Mouse (Mus musculus) gonadal fat pad, adult 2 months (tissue): Measurements from ENCODE around the gene Ahrr. TPM values are rescaled to one million over a fixed set of nuclear protein-coding genes. Genes with fewer than 3 reads are reported as not detected.
A peak's percentile ranks its signal among the peaks of the same experiment; 100 is the strongest.

Source experiments
- DNase-seq: peaks from one replicate; pipeline ENCODE4 v3.0.0-alpha.2; 2012; ENCODE audit warnings: low read depth
- polyA plus RNA-seq: library from polyadenylated mRNA; depleted of rRNA; stranded (reverse); fragments of >200 nt; gene quantifications from 2 replicates; pipeline ENCODE4 v1.2.3, GENCODE M21; 2012; rRNA removed

Ahrr gene
- polyA plus RNA-seq, result 0.18 and 0.94 TPM in 2 replicates

DNA sequence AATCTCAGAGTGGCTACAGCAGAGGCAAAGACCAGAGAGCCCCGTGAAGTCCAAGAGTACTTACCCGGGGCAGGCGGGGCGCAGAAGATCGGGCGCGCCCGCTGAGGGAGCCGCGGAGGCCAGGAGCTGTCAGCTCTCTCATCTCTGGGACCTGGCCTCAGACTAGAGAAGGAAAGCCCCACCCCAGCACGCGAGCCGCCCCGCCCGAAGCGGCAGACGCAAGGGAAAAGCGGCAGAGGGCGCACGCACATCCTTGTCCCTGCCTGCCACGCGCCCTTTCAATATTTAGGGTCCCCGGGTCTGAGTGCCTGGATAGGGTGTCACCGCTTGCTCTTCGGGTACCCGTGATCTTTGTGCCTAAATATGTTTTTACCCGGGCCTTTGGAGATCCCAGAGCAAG is at the start of gene Ahrr:
Gene Ahrr, minus strand, starts transcription at position 165 of the 400 bp plus-strand sequence.
- DNase-seq, result no peak

DNA sequence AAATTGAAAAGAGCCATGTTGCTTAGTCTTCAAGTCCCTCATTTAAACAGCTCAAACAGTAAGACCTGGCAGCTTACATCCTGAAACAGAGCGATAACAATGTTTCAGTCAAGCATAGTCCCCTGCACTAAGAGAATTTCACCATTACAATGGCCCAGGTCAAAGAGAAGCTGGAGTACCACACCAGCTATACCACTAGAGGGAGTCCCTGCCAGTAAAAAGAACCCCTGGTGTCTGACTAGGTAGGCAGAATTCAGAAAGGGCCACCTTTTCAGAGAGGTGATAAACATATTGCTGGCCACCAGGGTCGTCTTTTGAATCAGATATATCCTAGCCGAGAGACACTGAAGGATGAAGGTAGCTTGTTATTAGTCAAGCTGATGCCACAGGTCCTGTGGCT is 48.9 kb upstream of the Ahrr start:
- no peak for DNase-seq

DNA sequence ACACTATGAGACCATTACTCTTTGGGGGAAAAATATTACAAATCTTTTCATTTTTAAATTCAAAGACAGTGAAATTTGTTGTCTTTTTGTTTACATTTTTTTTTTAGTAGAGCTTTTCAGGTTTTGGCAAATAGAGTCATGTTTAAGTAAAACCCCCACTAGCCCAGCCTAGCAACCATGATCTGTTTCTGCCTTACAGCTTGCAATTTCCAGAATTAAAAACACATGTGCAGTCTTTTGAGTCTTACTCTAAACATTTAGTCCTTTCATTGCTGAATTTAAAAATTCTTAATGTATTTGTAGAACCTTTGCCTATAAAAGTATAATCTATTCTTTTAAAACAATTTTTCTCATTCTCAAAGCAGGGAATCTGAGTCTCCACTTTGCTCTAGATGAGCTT is 37.2 kb upstream of the Ahrr start:
- DNase-seq, result no peak

DNA sequence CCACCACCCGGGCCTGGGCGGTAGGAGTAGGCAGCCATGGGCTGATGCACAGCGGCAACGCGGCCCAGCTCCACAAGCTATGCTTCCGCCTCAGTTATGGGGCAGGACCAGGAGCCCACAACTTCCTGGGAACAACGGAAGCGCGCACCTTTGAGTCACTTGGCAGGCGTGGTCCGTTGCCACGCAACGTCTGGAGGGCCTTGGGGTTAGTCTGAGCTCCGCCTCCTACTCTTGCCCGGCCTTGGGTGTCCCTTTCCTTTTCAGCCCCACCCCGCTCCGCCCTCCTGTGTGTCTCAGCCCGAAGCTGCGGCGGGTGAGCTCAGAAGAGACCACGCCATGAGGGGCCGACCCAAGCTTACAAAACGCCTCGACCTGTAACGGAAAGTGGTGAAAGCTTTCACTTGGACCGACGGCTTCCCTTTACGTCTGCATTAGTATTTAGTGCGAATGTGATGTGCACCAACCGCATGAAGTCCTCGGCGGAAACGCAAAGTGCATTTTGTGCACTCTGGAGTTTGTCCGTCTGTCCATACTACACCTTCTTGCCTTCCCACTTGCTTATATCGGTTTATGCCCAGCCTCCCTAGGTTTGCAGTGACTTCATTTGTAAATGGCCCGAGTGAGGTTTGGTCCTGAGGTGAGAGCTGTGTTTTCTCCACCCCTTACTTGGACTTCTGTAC is 25.2 kb upstream of the Ahrr start, which contains the start of gene Pdcd6:
Gene Pdcd6, minus strand, starts transcription at position 411 of the 680 bp plus-strand sequence.
- DNase-seq, result peak; percentile 82

DNA sequence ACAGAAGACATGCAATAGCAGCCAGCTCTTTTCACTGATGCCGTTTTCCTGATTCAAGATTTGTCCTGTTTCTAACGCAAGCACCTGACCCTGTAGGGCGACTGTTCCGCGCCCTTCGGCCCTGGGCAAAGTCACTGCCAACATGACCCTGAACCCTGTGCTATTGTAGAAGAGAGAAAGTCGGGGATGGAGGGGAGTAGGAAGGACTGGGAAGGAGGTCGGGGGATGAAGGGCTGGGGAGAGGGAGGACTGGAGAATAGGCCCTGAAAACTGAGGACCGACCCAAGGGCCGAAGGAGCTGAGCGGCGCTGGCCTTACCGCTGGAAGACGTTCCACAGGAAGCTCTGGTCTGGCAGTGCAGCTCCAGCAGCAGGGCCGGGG is 24.6 kb upstream of the Ahrr start:
- DNase-seq, result no peak

DNA sequence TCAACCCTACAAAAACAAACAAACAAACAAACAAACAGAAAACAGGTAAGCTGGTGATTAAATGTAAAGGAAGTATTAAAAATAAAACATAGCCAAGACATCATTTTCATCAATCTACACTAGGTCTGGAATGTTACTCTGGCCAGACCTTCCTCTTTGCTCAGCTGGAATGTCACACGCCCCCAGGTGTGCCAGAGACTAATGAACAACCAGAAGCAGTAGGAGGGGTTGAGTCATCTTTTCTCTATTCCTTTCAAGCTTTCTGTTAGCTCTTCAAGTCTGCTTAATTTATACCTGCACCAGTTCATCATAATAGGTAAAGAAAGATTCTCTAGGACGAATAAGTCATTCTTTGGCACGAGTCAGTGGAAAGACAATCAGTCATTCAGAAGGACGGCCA is 24.3 kb upstream of the Ahrr start:
- DNase-seq, result no peak

DNA sequence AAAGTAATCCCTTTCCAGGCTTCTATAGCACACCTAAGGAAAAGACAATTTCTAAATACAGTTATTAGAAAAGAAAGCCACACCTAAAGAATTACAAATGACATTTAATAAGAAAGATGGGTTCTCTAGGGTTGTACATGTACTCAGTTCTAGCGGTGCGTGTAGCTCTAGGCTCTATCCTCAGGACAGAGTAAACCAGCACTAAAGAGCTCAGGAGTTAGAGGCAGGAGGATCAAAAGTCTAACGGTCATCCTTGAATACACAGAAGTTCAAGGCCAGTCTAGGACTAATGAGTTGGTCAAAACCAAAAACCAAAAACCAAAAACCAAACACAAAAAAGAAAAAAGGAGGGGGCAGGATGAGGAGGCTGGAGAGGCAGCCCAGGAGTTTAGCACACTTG is 22.5 kb upstream of the Ahrr start:
- DNase-seq, result no peak

DNA sequence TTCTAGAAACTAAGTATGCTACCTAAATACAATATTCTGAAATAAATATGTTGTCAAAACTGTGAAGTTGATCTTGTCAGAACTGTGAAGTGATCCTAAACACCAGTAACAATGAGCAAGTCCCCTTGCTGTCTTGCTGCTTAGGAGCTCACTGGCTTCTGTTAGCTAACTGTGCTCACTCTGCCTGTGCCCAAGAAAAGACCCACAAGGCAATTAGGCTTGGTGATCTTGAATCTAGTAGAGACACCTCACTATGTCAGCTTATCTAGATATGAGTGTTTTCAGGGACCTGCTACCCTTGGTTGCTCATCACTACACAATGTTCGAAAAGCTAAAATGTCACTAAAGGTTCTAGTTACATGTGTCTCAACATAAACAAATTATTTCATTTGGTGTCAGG is 13.6 kb upstream of the Ahrr start:
- DNase-seq, result no peak

DNA sequence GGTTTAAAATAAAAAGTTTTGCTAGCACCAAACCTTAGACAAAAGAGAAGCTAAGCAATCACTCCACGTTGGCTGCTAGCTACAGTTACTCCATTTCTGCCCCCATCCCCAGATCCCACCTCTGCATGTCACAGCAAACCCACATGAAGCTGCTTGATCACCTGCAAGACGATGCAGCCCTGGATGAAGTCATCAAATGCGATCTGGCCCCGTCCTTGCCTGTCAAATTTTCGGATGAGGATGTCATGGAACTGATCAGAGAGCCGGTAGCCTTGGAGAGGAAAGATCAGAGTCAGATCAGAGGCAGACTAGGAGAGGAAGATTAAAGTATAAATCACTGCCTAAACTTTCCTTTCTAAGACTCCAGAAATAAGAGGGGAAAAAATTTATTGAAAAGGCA is 13.2 kb upstream of the Ahrr start:
- no peak for DNase-seq

DNA sequence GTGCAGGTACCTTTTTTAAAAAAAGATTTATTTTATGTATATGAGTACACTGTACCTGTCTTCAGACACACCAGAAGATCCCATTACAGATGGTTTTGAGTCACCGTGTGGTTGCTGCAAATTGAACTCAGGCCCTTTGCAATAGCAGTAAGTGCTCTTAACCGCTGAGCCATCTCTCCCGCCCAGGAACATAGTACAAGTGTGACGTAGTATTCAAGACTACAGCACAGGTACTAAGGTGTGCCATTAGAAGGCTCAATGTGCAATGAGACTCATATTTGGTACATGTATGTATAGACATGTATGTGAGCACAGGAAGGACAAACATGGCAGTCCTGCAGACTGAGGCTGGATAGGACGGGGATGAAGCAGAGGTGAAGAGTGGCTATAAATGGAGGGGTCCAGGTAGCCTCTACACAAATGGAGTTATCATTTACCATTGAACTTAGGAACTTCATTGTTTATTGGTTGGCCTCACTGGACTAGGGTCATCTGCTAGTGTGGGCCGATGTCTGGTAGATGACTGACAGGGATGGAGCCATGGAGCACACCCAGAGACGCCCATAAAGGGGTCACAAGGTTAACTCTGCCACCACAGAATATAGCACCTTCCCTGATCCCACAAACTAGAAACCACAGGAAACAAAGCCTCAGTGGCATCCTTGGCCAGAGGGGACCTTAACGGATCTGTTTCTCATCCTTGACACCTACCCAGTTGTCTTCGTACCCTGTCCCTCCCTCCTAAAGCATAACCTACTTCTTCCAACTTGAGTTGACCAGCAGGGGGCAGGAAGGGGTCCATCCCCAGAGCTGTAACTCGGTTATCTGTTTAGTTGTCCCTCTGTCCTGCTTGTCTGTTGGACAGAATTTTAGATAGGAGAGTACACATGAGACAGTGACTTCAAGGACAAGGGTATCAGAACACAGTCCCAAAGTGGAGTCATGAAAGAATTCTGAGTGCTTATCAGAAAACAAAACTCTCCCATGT is 10.2 kb upstream of the Ahrr start:
- DNase-seq, result no peak

DNA sequence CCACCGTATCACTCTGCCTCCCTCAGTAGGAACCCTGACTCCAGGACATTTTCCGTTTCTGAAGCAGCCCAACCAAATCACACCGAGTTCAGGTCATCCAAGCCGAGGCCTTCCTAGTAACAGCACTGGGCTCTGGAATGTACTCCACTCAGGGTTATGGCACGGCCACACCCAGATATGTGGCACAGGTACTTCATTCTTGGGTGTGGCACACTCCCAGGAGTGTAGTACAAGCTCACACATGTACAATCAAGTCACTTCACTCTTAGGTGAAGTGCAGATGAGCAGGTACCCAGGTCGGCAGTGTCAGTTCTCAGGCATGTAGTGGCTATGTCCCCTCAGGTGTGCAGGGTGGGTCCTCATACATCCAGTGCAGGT is 9.5 kb upstream of the Ahrr start:
- no peak for DNase-seq

DNA sequence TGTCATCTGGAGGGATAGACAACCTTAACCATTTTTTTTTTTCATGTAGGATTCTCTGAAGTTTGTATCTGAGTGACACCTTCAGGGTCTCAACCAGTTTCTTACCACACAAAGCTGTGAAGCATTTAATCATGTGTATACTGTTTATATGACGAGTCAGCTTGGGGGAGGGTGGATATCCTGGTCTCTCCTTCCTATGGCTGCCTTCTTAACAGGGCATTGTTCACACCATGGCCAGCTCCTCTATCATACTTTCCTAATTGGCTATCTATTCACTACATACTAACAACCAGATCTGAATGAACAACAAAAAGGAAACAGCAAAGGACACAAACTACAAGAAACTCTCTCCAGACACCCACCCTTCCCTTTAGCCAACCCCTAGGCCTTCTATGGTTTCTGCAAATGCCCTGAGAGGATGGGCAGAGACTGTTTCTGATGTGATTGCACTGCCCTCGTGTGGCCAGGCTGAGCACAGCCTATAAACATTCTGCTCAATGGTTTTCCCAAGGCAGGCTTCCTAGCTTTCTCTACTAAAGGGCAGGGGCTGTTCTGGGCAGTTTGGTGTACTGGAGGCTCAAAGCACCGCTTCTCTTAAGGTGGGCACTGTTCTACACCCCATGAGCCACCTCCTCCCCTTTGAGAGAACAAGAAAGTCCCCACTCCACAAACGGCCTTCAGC is 8.9 kb upstream of the Ahrr start:
- DNase-seq, result no peak

DNA sequence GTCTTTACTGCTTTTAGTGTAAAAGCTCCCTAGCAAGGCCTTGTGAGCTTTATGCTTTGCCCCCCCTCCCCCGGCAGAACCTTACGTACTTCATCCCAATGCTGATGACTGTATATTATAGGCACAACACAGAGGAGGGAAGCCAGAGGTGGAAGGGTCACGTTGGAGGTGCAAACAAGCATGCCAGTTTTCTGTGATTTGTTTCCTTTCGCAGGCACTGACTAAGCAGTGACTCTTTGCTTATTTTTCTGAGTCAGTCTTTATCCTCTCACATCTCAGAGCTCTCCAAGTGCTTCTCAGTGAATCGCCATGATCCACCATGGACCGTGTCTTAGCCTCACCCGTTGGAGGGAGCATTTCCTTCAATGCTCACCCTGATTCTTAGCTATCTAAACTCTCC is 4.2 kb upstream of the Ahrr start:
- DNase-seq, result no peak

DNA sequence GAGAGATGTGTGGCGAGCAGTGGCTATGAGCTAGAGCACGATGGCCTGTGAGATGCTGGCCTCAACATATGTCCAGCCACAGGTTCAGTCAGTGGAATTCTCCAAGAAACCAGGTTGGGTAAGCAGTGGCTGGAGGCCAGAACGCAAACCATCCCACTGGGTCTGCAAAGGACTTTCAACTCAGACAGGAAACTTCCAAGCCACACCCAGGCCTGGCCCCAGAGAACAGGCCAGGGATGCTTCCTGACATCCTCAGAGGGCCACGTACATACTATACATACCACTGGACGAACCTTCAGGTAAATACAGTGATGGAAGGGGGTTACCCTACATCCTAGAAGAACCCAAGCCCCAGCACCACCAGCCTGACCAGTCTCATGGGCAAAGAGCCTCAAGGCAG is 2.5 kb downstream of the Ahrr start:
- no peak for DNase-seq

DNA sequence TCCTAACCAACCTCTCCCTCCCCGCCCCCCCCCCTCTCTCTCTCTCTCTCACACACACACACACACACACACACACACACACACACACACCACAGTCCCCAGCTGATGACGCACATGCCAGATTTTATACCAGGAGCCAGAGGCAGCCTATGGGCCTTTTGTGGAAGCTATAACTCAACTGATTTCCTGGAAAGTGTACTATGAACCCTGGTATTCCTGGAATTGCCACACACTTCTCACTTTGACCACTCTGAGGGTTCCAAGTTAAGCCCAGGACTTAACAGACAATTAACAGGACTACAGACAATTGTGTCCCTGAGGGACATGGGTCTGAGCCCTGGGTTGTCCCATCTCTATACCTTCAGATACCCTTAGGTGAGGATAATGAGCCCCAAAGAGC is 9.8 kb downstream of the Ahrr start:
- no peak for DNase-seq

DNA sequence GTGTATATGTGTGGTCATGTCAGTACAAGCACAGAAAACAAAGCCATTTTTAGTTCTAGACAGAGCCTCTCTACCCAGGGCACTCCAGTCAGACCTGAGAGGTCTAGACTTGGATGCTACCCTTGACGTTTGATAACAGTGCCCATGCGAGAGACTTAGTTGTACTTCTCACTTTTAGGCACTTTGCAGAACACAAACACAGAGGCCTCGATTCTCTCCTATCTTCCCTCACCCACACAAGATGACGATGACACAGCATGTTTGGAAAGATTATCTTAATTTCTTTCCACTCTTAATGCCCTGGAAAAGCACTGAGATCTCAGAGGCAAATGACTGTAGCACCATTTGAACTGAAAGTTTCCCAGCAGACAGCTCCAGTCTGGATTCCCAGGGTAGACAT is 16.4 kb downstream of the Ahrr start:
- DNase-seq, result no peak

DNA sequence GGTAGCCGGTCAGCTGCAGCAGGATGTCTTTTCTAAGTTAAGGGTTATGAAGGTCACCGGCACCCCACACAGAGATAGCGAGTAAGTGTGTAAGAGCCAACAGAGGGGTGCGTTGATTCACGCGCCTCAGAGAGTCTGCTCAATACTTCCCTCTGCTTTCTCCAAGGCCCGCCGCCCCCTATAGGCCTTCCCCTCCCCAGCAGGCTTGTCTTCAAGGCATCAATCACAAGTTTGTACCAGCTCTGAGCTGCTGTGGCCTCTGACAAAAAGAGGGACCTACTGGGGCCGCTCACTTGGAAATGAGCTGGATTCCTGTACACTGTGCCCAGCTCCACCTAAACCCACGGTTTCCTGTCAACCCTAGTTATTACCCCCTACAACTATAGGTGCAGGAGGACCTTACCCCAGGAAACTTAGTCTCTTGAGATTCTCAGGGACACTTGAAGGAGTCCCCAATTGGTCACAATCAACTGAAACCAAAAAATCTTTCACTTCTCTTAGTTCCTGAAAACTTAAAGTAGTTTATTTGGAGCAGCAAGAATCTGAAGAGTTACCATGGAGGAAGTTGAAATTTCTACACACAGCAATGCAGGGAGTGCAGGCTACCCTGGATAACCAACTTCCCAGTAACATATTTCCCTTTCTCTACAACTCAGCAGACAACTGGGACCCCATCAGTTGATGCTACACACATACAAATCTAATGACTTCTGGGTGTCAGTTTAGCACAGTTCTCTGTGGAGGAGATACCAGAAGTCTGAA is 31.7 kb downstream of the Ahrr start:
- DNase-seq, result no peak

DNA sequence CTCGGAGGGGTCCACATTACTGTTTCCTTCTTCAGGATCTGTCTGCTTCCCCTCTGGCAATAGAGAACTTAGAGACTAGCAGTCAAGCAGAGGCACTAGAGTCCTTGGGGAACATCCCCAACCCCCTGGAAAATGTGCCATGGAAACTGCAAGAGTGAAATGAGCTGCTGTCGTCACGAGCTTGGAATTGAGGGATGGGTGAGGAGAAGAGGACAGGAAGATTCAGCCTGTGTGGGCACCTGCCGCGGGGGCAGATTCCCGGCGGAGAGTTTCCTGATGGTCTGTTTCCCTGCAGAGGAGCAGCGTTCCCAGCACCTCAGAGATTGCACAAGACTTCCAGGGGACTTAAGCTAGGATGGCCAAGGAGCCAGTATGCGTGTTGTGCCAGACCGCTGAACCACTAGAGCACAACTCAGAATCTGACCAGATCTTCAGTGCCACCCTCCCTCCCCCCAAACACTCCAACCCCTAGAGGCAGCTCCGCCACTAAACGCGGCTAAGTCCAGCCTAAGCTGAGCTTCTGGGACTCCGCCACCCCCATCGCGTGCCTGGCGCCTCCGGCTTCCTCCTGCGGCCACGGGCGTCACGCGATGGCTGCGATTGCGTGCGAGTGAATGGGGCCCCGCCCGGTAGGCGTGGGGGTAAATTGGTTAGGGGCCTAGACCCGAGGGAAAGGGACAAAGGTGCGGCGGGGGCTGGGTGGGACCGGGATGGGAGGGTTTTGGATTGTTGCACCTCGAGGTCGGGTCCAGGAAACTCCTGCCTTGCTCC is 32.5 kb downstream of the Ahrr start:
- DNase-seq, result no peak

DNA sequence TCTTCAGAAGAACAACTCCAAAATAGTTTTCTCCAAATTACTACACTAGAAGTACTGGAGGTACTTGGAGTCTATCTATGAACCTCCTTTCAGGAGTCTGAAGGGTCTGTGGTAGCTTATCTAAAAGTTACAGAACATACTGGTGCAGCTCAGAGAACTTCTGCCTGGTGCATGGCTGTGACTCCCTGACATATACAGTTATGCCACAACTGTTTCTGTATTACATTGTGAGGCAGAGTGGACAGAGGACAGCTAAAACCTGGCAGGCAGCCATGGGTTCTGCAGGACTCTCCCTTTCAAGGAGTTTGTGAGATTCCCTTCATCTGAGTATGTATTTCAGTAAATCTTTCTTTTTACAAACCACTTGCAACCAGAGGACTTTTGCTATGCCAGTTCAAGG is 45.6 kb downstream of the Ahrr start:
- no peak for DNase-seq

DNA sequence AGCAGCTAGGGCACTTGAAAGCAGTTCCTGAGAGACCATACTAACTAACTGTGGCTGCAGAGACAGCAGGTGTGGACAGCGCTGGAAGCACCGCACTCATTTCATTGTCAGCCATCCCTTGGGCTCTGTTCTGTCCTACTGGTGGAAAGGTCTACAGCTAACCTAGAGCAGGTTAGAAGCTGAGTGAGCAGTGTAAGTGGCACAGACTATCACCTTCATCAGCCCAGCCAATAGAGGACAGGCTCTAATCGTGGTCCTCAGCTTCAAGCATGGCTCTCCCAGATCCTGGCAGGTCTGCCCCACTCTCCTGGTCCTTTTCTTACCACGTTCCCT is 46.3 kb downstream of the Ahrr start:
- no peak for DNase-seq

DNA sequence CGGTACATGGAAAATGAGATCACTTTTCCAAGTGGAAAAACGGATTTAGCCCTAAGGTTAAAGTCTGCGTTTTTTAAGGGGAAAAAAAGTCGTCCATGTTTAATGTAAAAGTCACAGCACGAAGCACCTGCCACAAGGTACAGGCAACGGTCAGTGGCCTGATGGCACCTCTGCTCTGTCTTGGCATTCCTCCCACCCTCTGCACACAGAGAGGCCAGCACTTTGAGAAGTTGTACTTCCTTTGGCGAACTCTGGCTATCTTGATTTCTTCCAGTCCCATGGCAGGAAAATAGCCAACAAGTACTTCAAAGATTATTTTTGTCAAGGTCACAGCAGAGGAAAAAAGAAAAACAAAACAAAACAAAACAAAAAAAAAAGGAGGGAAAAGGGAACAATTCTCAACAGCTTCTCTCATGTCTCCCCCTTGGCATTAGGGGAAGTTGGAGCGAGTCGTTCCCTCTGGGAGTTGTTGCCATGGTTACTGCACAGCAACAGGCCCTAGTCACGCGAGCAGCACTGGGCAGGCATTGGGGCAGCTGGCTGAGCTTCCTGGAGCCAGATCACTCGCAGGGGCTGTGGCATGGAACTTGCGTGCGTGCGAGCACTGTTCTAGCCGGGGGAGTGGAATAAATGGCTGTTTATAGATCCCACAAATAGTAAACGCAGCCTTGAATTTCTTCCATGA is 46.8 kb downstream of the Ahrr start:
- no peak for DNase-seq
